Mouse (Mus musculus): ENCODE results near the gene Hectd1. TPM values are rescaled to one million over a fixed set of nuclear protein-coding genes. Genes with fewer than 3 reads are reported as not detected.

The Hectd1 gene
- total RNA-seq, 1 experiment from 2014 or later = 299 TPM

DNA sequence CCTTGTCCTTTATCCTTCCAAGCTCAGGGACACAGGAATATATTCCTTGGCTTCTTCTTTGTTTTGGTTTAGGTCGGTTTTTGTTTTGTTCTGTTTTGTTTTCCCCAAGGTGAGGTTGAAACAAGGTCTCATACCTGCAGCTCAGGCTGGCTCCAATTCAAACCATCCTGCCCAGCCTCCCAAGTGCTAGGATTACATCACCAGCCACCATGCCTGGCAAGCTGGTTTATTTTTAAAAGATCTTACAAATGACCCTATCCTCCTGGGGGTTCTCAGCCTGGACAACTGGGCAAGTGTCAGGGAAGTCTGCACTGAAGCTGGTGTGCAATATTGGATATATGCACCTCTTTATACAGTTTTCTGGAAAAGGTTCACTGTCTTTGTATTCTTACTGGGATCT, 116.7 kb downstream of the Hectd1 start:
- ATAC-seq (ENCODE audit: extremely low read depth, insufficient number of reproducible peaks, low FRiP score, poor library complexity, severe bottlenecking) = no peak

DNA sequence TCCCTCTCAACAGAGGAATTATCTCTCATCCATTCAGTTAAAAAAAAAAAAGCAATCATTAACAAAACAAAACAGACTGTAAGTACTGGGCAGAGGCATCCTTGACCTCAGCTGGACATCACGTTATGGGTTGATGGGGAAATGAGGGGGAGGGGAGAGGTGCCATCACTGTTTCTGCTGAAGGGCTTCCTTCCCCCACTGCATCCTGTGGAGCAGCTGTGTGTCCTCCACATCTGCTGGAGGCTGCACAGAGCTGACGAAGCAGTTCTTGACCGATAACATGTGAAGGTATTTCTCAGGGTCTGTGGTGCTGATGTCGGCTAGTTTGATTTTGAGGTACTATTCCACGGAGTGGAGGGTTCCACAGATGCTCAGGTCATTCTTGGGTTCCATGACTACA, 119.2 kb downstream of the Hectd1 start:
- ATAC-seq (ENCODE audit: extremely low read depth, insufficient number of reproducible peaks, low FRiP score, poor library complexity, severe bottlenecking) = no peak

DNA sequence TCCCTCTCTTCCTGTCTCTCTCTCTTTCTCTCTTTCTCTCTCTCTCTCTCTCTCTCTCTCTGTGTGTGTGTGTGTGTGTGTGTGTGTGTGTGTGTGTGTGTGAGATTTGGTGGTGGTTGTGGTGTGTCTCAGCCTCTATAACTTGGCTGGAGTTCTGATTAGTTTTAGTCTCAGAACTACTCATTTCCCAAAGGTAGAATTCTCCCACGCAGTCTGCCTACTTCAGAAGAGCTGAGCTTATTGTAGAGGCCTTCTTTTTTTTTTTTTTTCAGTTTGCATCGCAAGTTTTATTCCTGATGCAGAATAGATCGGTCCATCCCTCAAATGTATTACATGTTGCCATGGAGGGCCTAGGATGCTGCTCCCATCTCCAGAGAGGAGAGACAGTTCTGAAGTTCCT, 119.6 kb downstream of the Hectd1 start:
- ATAC-seq (ENCODE audit: extremely low read depth, insufficient number of reproducible peaks, low FRiP score, poor library complexity, severe bottlenecking) = no peak

DNA sequence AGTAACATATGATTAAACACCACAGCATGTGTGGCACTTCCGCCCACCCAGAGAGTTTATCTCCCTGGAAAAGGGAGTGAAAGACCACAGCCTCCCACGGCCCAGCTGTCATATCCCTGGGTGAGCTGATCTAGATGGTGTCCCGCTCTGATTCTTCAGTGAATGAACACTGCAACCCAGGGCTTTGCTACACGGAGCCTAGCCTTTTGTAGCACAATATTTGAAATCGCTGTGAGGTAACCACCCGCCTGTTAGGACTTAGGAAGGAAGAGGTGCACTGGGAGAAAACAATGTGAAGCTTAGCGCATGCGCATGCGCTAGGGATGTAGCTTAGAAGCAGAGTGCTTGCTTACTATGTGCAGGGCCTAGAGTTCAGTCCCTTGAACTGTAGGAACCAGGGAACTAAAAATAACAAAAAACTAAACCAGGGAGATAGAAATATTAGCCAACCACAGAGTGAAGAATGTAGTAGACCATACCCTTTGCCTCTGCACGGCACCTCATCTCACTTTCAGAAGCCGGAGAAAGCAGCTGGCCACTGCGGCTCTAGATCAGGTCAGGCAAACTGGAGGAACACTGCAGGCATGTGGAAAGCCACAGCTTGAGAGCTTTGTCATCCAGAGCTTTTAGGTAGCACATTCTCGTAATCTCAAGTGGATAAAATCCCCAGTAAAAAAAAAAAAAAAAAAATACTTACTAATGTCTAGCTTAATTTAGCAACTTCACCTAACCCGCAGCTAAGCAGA, 120.2 kb downstream of the Hectd1 start:
- no peak for ATAC-seq (ENCODE audit: extremely low read depth, insufficient number of reproducible peaks, low FRiP score, poor library complexity, severe bottlenecking)

DNA sequence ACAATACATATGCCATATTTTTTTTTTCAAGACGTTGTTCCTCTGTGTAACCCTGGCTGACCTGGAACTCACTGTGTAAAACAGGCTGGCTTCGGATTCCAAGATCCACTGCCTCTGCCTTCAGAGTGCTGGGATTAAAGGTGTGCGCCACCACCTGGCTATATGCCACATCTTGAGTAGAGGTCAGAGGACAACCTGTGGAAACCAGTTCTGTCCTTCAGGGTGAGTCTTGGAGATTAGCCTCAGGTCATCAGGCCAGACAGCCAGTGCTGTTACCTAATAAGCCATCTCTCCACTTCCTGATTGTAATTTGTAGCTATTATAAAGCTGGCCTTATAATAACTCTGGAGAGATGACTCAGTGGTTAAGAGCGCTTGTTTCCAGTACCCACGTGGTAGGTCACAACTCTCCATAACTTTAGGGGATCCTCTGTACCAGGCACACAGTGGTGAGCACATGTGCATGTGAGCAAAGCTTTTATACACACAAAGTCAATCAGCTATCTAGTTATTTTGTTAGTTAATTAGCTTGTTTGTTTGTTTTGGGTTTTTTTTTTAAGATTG, 122.6 kb downstream of the Hectd1 start:
- ATAC-seq (ENCODE audit: extremely low read depth, insufficient number of reproducible peaks, low FRiP score, poor library complexity, severe bottlenecking) = no peak

DNA sequence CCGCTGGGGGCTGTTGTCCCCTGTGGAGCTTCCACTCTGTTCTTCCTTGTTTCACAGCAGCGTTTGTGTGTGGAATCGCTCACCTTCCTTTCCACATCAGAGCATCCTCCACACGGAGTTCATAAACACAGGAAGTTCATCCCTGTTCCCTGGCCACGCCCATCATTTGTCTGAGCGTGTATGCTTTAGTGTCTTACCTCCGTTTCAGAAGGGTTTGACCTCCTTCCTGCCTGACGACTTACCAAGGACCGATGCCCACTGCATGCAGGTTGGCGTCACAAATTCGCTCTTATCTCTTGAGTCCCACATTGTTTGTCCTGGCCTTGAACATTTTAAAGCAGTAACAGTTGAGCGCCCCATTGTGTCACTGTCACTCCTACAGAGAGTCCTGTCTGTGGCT, 123.6 kb downstream of the Hectd1 start:
- ATAC-seq (ENCODE audit: extremely low read depth, insufficient number of reproducible peaks, low FRiP score, poor library complexity, severe bottlenecking) = no peak

DNA sequence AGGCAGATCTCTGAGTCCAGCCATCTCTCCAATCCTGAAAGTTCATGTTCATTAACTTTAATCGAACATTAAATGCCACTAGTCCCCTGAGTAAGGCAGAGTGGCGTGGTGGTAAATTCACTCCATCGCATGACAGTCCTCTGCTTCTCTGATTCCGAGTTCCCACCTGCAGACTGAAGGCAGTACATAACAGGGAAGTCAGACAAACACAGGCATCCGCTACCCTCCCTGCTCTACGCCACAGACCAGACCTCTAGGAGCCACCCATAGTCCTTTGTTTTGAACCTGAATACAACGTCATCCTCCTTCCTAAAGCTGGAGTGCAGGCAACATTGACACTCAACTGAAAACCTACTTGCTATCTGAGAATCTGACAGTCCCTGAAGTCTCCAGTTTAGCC, 124.8 kb downstream of the Hectd1 start:
- ATAC-seq (ENCODE audit: extremely low read depth, insufficient number of reproducible peaks, low FRiP score, poor library complexity, severe bottlenecking) = no peak

DNA sequence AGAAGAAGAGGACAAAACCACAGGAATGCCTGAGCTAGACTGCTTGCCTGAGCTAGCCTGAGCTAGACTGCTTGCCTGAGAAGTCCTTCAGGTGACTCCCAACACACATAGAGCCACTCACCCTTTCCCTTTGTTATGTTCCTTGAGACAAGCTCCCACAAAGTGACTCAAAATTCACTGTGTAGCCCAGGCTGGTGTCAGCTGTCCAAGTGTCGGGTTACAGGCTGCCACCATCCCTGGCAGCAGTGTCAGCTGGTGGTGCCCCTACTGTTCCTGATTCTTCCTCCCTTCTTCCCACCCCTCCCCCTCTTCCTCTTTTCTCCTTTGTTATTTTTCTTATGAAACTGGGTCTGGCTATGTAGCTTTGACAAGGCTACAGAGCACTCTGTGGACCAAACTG, 125.5 kb downstream of the Hectd1 start:
- no peak for ATAC-seq (ENCODE audit: extremely low read depth, insufficient number of reproducible peaks, low FRiP score, poor library complexity, severe bottlenecking)

DNA sequence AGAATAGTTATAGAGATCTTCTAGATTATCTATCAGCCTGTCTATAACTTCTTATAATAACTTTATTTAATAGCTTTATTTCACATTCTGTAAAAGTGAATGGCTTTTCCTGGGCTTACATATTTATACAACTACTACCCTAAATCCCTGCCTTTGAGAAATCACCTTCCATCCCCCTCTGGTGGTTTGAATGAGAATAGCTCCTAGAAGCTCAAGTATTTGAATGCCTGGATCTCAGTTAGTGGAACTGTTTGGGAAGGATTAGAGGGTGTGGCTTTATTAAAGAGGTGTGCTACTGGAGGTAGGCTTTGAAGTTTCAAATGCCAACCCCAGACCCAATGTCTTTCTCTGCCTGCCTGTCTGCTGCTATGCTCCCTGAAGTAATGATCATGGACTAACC, 127.6 kb downstream of the Hectd1 start:
- no peak for ATAC-seq (ENCODE audit: extremely low read depth, insufficient number of reproducible peaks, low FRiP score, poor library complexity, severe bottlenecking)

DNA sequence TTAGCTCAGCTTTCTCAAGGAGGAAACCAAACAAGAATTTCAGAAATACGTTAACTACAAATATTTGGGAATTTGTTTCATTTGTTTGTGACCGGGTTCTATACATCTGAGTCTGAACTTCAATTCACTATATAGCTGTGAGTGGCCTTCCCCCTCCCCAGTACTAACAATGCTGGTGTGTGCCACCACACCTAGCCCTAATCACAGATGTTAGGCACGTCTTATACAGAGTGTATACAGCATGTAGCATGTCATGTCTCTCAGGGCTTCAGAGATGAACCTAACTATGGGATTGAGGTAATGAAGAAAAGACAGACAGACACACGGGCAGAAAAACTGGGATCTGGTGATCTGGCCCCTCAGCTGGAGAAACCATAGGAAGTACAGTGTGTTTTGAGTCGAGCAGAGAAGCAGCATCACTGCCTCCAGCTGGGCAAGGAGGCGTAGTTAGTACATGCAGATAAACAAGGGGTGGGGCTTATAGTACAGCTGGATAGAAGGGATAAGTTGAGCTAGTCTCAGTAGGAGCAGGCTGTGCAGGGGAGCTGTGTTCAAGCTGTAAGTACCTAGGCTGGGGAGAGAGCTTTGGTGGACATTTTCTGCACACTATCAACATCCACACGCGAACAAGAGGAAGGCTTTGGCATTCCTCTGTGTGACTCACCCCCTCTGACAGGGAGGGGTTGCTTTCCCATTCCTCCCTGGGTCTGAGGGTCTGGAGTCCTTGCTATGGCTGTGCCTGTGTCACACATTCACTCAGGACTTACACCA, 129.5 kb downstream of the Hectd1 start:
- ATAC-seq (ENCODE audit: extremely low read depth, insufficient number of reproducible peaks, low FRiP score, poor library complexity, severe bottlenecking) = no peak

DNA sequence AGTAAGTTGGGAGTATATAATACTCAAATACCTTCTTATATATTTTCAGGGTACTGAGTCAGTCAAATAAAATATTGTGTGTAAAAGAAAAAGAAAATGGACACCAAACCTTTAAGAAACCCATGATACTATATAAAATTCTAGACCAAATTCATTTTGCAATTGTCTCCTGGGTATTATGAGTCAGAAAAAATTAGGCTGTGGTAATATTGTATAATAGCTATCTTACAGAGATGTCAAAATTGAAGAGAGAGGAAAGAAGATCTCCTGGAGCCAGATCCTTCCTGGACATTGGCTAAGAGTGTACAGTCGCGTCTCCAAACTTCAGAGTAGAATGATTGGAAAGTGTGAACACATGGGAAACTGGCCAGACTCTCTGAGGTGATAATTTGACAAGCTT, 133.2 kb downstream of the Hectd1 start:
- ATAC-seq (ENCODE audit: extremely low read depth, insufficient number of reproducible peaks, low FRiP score, poor library complexity, severe bottlenecking) = no peak

DNA sequence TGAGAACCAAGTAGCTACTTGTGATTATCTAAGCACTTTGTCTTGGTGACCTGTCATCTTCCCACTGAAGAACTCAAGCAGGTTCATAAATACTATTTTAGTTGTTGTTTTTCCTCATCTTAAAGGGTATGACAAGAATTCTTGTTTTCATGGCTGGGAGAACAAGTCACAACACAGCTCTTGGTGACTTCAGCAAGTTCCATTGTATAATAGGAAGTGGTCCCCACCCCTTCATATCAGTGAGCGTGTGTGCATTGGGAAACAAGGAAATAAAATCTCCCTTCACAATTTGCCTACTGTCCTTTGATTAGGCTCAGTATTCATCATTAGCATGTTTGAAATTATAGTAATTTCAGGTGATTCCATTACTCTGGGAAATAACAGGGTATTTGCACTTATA, 134.4 kb downstream of the Hectd1 start:
- ATAC-seq (ENCODE audit: extremely low read depth, insufficient number of reproducible peaks, low FRiP score, poor library complexity, severe bottlenecking) = no peak

DNA sequence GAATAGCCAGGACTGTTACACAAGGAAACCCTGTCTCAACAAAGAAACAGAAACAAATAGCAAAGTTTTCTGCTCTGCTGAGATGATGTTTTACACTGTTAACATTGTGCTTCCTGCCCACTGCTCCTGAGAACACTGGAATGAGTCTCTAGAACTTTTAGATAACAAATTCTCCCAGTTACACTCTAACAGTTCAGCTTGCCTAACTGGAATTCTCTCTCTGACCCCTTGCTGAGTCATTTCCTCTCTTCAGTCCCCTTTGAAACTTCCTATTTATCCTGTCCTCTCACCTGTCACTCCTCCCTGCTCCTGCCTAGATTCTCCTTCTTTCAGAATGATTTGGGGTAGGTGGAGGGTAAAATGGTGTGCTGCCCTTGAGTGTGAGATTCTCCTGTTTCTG, 135.2 kb downstream of the Hectd1 start:
- ATAC-seq (ENCODE audit: extremely low read depth, insufficient number of reproducible peaks, low FRiP score, poor library complexity, severe bottlenecking) = no peak

Other genes with a start within 250 kb of the Hectd1 start
- gene Coch, start 236.2 kb downstream of the Hectd1 start, total RNA-seq (2017) = 0.12 TPM in 1 of 2 replicates, not detected in the other
- 26.3 and 35.0 TPM in 2 replicates for gene Ap4s1, start 138.5 kb downstream of the Hectd1 start, total RNA-seq (2017)
- gene Strn3, start 137.6 kb downstream of the Hectd1 start, total RNA-seq (2017) = 82.3 and 88.6 TPM in 2 replicates
- 24.2 and 28.9 TPM in 2 replicates for gene Heatr5a, start 141.8 kb upstream of the Hectd1 start, total RNA-seq (2017)
- 5.9 and 6.3 TPM in 2 replicates for gene Dtd2, start 177.0 kb upstream of the Hectd1 start, total RNA-seq (2017)
- not detected in 2 replicates for gene Gpr33, start 198.5 kb upstream of the Hectd1 start, total RNA-seq (2017)

Data from neutrophil, adult 5-6 weeks (primary cell).